Mouse (Mus musculus): ENCODE results near the gene Vmn1r234.
"Not testable (repeated sequence)": the region's sequence is repeated elsewhere in the genome, so short reads cannot be mapped to it uniquely, and the experiment has no call there.

Gene Vmn1r234

DNA sequence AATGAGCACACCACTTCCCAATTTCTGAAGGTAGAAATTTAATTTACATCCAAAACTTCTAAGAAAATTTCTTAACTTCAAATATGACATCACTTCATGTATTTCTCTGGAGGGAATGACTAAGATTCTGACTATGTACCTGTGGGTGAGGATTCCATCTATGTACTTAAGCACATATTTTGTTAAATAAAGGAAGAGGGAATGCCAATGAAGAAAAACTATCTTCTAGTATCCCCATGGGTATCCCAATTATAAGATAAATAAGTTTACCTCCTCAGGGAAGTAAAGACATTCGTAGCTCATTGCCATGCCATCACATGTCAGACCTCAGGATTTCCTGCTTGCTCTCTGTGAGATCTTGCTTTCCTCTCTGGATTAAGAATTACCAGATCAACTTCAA is at the start of gene Vmn1r234:
Vmn1r234 (plus strand) TSS at position 301 of the 400 bp plus-strand sequence.
- no peak for DNase-seq (ENCODE audit: low read depth, low spot score)

- not testable (repeated sequence) for DNase-seq (ENCODE audit: low read depth, low spot score)
Observed at GRCm38 (mm10) chr17:21211081-21211480, 14.8 kb upstream of the Vmn1r234 start.

DNA sequence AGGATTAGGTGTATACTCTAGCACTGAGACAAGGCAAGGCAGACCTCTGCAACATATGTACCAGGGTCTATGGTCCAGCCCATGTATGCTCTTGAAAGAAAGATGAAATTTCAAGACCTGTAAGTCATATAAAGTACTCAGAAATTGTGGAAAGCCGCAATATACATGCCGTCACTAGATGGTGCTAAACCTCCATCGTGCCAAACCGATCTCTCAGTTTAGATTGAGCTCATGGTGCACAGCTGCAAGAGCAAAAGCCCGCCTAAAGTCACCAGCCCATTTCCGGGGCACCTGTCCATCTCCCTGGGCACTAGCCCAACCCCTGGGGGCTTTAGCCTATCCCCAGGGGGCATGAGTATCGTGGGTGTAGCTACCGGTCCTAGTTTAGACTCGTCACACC is 5.8 kb downstream of the Vmn1r234 start:
- DNase-seq (ENCODE audit: low read depth, low spot score), result peak; percentile 40

GRCm38 (mm10) chr17:21256111-21256510 is 30.2 kb downstream of the Vmn1r234 start, which contains the start of gene Vmn1r235:
Gene Vmn1r235 (plus strand): TSS chr17:21256411.
- DNase-seq (ENCODE audit: low read depth, low spot score), result no peak

DNA sequence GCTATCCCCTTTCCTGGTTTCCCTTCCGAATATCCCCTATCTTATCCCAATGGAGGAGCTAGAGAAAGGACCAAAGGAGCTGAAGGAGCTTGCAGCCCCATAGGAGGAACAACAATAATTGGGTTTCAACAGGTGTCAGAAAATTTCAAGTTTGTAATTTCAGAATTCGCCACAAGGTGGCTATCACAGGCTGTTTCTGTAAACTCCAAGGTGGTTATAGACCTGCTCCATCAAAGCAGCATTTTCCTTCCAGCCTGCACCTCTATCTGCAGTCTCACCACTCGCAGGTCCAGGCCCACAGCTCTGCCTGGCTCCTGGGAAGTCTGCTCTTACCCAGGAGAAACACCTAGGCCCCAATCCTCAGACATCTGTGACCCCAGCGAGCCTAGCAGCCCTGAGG is 46.2 kb downstream of the Vmn1r234 start:
- DNase-seq (ENCODE audit: low read depth, low spot score), result peak; percentile 38

DNA sequence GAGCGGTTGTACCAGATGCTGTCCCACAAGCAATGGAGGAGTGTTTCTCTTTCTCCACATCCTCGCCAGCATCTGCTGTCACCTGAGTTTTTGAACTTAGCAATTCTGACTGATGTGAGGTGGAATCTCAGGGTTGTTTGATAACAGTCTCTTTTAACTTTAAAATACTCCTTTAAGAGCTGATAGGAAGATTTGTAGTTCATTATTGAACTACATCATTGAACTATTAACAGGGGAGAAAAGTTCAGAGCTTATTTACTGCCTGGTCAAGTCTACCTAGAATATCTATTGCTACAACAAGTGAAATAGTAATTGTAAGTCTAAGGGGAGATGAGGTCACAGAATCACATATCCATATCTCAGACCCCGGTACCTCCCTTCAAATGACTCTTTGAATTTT is 56.8 kb downstream of the Vmn1r234 start, which contains the start of gene Vmn1r236:
Vmn1r236 (plus strand) TSS at position 301 of the 400 bp plus-strand sequence.
- no peak for DNase-seq (ENCODE audit: low read depth, low spot score)

GRCm38 (mm10) chr17:21284395-21284794 is 58.5 kb downstream of the Vmn1r234 start:
- DNase-seq (ENCODE audit: low read depth, low spot score), result no peak

Measured in embryo, embryonic 11.5 days (tissue).